Mouse (Mus musculus): Measurements from ENCODE around the gene Myl6.

DNA sequence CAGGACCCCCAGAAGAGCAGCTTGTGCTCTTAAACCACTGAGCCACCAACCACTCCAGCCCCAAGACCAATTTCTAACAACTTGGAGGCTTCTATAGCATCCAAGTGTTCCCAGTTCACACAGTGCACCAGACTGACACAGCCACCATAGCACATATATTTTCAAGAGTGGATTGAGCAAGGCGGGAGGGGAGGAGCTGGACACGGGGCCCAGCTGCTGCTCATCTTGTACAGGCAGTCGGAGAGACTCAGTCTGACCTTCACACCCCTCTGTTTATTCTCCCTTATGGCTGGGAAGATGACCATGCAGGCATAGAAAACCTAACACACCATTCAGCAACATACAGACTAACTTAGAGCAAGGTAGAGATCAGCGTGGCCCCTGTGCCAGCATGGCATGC, 15.9 kb upstream of the Myl6 start:
- no peak for TF ChIP-seq CTCF (IDR thresholded peaks at IDR 0.05; ENCODE audit: low read depth)
- no peak for TF ChIP-seq EP300 (IDR thresholded peaks at IDR 0.05; ENCODE audit: low read depth)

Data from liver, postnatal 0 days (tissue).